Mouse (Mus musculus): Measurements from ENCODE around the gene Gemin2.
A peak's percentile ranks its signal among the peaks of the same experiment; 100 is the strongest.
"Not testable (repeated sequence)": the region's sequence is repeated elsewhere in the genome, so short reads cannot be mapped to it uniquely, and the experiment has no call there.

The Gemin2 gene

GRCm38 (mm10) chr12:59058242-59058641 lies 45.0 kb downstream of the Gemin2 start:
- DNase-seq (ENCODE audit: low spot score in 2 of 2), result not testable (repeated sequence)

- DNase-seq (ENCODE audit: low spot score in 2 of 2), result no peak
Measured at GRCm38 (mm10) chr12:59060322-59060721, 47.1 kb downstream of the Gemin2 start.

GRCm38 (mm10) chr12:59060993-59061595 lies 47.9 kb downstream of the Gemin2 start, which contains the start of gene Trappc6b:
Gene Trappc6b (minus strand): TSS chr12:59061472.
- DNase-seq (ENCODE audit: low spot score in 2 of 2), result peak; percentile 71 to 86

- no peak for DNase-seq (ENCODE audit: low spot score in 2 of 2)
Measured at GRCm38 (mm10) chr12:59064837-59065236, 51.6 kb downstream of the Gemin2 start.

- no peak for DNase-seq (ENCODE audit: low spot score in 2 of 2)
Measured at GRCm38 (mm10) chr12:59065776-59066175, 52.6 kb downstream of the Gemin2 start.

GRCm38 (mm10) chr12:59066448-59067077 lies 53.4 kb downstream of the Gemin2 start, which contains the start of gene Pnn:
Gene Pnn (plus strand): TSS chr12:59066884.
- peak; percentile 96 for DNase-seq (ENCODE audit: low spot score in 2 of 2)

- peak; percentile 48 to 82 for DNase-seq (ENCODE audit: low spot score in 2 of 2)
Measured at GRCm38 (mm10) chr12:59067095-59067494, 53.9 kb downstream of the Gemin2 start.

GRCm38 (mm10) chr12:59068791-59069190 lies 55.6 kb downstream of the Gemin2 start:
- no peak for DNase-seq (ENCODE audit: low spot score in 2 of 2)

- DNase-seq (ENCODE audit: low spot score in 2 of 2), result peak in 1 of 2 experiments; percentile 58
Measured at GRCm38 (mm10) chr12:59072286-59072685, 59.1 kb downstream of the Gemin2 start.

GRCm38 (mm10) chr12:59074052-59074451 lies 60.9 kb downstream of the Gemin2 start:
- DNase-seq (ENCODE audit: low spot score in 2 of 2), result peak in 1 of 2 experiments; percentile 26

GRCm38 (mm10) chr12:59076996-59077395 lies 63.8 kb downstream of the Gemin2 start:
- DNase-seq (ENCODE audit: low spot score in 2 of 2), result peak in 1 of 2 experiments; percentile 23

GRCm38 (mm10) chr12:59077883-59078282 lies 64.7 kb downstream of the Gemin2 start:
- DNase-seq (ENCODE audit: low spot score in 2 of 2), result peak in 1 of 2 experiments; percentile 13

All from spleen, postnatal 4 days (tissue).